Mouse (Mus musculus) natural killer cell, adult 2 months (primary cell): ENCODE data around the gene Sart3.
A peak's percentile ranks its signal among the peaks of the same experiment; 100 is the strongest.
"Not testable (repeated sequence)": the region's sequence is repeated elsewhere in the genome, so short reads cannot be mapped to it uniquely, and the experiment has no call there.

Source experiments
- DNase-seq, 2 experiments: peaks; one replicate each; pipeline ENCODE4 v3.0.0; 2022; ENCODE audit warnings: low spot score in 2 of 2

Sart3 gene

DNA sequence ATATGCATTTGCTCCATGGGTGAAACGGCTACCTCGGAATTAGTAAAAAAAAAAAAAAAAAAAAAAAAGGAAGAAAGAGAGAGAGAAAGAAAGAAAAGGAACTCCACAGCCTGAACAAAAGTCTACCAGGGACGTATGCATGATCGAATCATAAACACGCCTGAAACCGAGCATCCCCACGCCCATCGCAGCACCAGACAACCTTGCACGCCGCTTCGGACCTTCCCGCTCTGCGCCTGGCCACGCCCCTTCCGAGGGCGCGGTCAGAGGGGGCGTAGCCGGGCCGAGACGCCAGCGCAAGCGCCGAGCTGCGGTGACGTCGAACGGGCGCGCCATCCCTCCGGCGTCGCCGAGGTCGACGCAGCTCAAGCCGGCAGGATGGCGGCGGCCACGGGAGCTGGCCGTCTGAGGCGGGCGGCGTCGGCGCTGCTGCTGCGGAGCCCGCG, at the start of gene Sart3, which contains the start of gene Iscu:
TSS of gene Sart3 (minus strand) at position 61 of the 446 bp plus-strand sequence.
TSS of gene Iscu (plus strand) at position 299 of the 446 bp plus-strand sequence.
- peak; percentile 92 to 95 for DNase-seq

GRCm38 (mm10) chr5:113818572-113818971, 46.3 kb upstream of the Sart3 start:
- no peak for DNase-seq

- DNase-seq: peak; percentile 71 to 80
These were observed 43.4 kb upstream of the Sart3 start for GRCm38 (mm10) chr5:113815638-113816152.

- DNase-seq: no peak
These were observed 42.7 kb upstream of the Sart3 start for GRCm38 (mm10) chr5:113815041-113815389.

DNA sequence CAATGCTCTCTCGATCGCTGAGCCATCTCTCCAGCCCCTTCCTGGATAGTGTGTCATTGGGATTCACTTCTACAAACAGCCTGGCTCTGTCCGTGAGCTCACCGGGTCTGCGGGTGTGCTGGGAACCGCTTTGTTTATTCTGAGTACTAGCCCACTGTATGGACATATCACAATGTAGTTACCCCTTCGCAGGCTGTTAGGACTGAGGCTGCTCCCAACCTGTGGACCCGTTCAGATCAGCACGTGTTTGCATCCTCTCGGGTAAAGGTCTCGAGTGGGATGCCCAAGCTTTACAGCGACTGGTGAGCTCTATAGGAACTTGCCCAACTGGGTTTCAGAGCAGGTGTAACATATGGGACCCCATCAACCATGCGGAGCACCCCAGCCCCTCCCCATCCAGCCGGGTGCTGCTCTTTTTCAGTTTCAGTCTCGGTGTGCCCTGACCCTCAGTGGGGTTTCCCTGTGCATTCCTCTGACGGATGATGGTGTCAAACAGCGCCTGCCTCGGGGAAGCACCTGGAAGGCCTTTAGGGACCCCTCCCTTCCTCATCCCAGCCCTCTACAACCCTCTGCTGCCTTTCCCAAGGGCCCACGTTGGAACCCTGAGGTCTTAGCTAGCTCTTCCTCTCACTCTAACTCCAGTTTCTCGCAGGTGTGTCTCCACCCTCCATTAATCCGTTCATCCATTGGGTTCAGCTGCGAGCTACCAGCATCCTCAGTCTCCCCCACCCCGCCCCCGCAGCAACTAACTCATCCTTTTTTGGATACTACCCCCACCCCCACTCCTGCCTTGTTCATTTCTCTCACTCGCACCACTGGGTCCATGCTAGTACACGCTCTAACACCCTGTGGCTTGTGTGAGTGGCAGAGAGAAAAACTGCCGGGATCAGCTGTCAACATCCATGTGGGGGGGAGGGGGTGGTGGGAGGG, 42.1 kb upstream of the Sart3 start:
- DNase-seq: peak in 1 of 2 experiments; percentile 52

GRCm38 (mm10) chr5:113813608-113814007, 41.3 kb upstream of the Sart3 start:
- DNase-seq: peak in 1 of 2 experiments; percentile 62

- no peak for DNase-seq
These were observed 40.3 kb upstream of the Sart3 start for GRCm38 (mm10) chr5:113812638-113813037.

DNA sequence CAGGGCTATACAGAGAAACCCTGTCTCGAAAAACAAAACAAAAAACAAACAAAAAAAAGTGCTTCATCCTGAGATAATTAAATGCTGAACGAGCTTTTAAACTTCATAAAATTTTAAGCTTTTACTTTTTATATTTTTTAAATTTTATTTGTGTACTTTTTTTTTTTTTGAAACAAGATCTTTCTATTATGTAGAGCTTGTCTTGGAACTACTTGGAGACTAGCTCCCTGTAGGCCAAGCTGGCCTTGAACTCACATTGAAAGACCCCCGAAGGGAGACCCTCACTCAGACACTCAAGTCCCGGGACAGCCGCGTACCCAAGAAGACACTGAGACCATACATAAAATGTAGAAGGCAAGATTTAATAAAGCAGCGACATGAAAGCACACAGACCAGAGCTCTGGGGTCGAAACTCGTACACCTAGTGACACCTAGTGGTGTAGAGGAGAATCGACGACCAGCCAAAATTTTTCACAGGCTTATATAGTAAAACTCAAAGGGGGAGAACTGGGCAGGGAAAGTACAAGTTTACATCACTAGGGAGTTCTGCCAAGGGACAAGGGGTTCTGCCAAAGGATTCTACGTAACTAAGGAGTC, 39.6 kb upstream of the Sart3 start:
- DNase-seq: not testable (repeated sequence)

DNA sequence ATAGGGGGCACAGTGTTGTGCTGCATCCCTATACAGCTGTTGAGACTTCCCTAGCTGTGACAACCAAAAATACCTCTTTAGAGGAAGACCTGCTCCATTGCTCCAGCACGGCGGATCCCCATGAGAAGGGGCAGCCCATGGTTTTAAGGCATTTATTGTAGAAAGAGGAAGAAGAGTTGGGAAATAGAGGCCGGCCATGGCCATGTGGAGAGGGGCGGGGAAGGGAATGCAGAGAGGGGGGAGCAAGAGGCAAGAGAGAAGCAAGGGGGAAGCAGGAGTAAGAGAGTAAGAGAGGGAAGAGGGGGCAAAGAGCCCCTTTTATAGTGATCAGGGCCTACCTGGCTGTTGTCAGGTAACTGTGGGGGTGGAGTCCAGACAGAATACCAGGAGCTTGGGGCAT, 37.8 kb upstream of the Sart3 start:
- DNase-seq: no peak

GRCm38 (mm10) chr5:113808177-113808576, 35.9 kb upstream of the Sart3 start:
- no peak for DNase-seq

DNA sequence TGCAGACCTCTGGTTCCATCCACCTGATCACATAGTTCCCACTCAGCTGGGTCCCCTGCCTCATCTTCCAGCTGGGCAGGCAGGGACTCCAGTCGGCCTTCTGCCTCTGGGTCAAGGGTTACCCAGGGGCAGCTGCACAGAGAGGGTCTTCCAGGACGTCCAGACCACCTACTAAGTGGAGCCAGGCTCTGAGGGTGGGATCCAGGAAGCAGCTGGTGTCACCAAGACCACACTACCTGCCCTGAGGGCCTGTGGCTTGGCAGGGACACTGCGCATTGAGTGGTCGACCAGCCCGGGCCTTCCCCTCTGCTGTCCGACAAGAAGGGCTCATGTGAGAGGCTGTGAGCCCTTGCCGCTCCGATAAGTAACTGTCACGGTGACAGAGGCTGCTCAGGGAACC, 35.4 kb upstream of the Sart3 start:
- DNase-seq: no peak

DNA sequence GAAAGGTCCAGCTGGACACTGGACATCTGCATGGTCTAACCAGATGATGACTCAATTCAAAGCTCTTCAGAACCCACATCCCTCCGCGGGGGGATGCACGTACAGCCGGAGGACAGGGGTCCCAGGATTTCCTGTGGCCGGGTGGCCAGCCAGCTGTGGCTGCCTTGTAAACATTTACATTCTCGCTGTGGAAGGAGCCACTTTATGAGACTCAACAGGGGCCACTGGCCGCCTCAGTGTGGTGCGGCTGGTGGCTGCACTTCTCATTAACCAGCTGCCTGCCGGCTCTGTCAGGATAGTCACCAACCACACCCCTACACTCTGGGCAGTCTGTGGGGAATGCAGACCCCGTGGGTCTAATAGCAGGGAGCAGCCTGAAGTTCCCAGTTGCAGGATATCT, 34.1 kb upstream of the Sart3 start:
- DNase-seq: peak in 1 of 2 experiments; percentile 45

- DNase-seq: peak in 1 of 2 experiments; percentile 63
These were observed 33.0 kb upstream of the Sart3 start for GRCm38 (mm10) chr5:113805301-113805700.

DNA sequence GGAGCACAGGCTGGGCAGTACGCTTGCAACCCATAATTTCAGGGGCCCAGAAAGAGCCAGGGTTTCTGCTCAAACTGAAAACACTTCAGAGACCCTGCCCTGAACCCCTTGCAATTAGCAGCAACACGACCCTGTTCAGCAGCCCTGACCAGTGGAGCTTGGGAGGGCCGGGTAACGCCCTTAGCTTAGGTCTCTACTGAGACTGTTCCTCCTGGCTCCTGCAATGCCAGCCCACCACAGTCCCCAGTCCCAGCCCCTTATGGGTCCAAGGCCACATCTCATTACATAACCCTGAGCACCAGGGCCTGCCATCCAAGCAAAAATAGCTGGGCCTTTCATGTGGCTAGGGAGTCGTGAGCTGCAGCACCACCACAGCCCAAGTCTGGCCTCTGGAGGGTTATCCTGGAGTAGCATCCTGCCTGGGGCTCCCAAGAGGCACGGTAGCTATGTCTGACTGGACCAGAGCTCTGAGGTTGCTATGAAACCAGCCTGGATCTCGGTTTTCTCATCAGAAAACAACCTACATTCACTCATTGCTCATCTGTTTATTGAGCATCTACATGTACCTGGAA, 32.2 kb upstream of the Sart3 start:
- no peak for DNase-seq

DNA sequence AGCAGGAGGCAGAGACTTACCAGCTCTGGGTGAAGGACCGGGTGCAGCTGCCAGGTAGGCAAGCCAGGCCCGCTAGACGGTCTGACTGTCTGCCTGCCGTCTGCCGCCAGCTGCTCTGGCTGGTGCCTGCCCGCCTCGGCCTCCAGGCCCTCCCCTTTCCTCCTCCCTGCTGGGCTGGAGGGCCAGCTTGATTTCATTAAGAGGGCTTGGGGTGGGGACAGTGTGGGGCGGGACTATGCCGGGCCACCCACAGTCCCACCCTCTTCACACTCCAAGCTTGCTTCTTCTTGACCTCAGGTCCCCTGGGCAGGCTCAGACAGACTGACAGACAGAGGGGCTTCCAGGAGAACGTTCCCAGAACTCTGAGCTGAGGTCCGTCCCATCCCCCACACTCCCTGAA, 28.0 kb upstream of the Sart3 start, which contains the start of gene Tmem119:
TSS of gene Tmem119 (minus strand) at position 237 of the 400 bp plus-strand sequence.
- no peak for DNase-seq

DNA sequence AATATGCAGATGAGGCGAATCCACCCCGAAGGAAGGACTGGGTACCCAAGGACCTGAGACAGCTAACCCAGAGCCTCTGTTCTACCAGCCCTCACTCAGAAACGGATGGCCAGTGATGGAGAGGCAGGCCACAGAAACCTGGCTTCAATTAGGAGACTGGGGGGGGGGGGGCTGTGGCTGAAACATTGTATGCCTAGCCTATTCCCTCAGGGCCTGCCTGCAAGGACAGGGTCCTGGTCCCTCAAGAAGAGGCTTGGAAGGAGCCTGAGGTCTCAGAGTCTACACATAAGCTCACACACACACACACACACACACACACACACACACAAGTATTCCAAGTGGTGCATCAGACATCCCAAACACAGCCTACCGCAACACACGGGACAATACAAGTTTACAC, 27.4 kb upstream of the Sart3 start:
- no peak for DNase-seq

- no peak for DNase-seq
These were observed 26.2 kb upstream of the Sart3 start for GRCm38 (mm10) chr5:113798525-113798924.

DNA sequence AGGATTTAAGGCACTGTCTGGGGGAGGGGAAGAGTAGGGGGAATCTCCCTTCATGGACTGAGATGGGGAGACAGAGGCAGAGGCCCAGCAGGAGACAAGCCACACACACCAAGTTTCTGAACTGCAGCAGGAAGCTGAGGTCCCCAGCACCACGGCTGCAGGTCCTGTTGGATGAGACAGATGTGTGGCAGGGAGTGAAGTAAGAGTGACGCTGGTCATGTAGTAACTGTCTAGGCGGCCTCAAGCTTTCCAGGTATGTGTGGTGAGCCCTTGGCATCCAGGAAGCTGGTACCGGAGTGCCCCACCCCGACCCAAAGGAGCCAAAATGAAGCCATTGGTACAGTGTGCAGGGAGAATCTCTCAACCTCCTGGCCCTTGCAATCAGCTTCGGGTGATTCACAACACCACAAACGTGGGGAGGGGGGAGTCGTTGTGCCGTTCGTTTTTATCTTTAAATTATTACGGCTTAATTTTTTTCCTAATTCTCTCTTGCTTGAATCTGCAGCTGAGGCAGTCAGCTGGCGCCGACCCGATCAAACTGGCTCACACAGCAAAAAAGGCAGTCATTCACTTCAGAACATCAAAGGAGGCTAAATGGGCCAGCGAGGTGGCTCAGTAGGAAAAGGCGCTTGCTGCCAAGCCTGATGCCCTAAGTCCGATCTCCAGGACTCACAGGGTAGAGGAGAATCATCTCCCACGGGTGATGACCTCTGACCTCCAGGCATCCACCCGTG, 25.0 kb upstream of the Sart3 start:
- no peak for DNase-seq

- DNase-seq: no peak
These were observed 24.3 kb upstream of the Sart3 start for GRCm38 (mm10) chr5:113796401-113797148.

DNA sequence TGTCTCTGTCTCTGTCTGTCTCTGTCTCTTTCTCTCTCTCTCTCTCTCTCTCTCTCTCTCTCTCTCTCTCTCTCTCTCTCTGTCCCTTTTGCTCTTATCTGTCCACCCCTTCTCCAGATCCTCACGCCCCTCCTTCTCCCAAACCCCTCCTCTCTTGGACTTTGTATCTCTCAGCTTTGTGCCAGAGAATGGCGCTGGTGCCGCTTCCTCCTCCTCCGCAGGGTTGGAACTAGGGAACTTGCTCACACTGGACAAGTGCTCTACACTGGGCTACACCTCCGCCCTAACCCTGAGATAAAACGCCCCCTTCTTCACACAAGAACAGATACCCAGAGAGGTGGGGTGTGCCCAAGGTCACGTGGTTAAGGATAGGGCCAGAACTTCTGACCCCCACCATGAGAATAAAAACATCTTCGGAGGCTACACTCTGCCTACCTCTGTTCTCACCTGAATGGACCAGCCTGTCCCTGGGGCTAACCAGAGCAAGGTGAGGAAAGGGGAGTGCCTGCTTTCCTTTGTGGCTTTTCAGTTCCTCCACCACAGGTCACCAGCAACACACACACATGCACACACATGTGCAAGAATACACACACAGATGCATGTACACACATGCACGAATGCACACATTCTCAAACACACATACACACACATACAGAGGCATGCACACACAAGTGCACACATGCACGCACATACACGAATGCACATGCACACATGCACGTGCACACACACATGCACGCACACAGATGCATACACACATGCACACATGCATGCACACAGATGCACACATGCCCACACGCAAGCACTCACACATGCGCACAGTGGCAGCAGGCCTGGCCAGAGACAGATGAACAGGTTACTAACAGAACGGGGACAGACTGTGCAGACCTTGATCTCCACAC, 19.1 kb upstream of the Sart3 start:
- no peak for DNase-seq
